Mouse (Mus musculus): ENCODE results near the gene H2afy2. TPM values are rescaled to one million over a fixed set of nuclear protein-coding genes. Genes with fewer than 3 reads are reported as not detected.

The H2afy2 gene
- not detected for total RNA-seq (2023)

GRCm38 (mm10) chr10:61783621-61784251, at the start of gene H2afy2:
Gene H2afy2, minus strand, starts transcription at chr10:61784147.

DNA sequence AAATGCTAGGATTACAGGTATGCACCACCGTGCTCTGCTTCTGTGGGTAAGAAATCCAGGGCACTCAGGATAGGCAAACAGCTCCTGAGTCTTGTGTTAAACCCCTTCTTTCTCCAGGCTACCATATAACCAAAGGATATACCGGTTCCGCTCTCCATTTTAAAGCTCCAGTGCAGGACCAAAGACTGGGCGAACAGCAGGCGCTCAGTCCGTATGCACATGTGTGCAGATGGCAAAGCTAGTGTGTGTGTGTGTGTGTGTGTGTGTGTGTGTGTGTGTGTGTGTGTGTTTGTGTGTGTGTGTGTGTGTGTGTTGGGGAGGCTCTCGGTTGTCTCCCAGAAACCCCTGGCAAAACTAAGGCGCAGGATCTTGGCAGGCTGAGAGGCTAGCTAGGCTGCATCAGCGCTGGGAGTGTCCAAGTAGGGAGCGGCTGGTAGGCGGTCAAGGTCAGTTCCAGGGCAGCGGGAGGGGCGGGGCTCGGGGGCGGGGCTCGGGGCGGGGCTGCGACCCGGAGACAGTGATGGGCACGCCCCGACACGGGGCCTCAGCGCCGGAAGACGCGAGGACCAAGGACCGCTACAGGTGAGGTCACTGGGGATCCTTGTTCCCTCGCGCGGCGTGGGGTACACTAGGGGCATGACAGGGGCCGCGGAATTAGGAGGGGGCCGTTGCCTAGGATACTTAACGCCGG, 69.0 kb downstream of the H2afy2 start, which contains the start of gene Aifm2:
Aifm2 (plus strand) TSS at position 493 of the 691 bp plus-strand sequence.

GRCm38 (mm10) chr10:61694870-61695670, 88.9 kb downstream of the H2afy2 start, which contains the start of gene Tysnd1:
Gene Tysnd1, plus strand, starts transcription at chr10:61695514.

Other genes with a start within 250 kb of the H2afy2 start
- gene Npffr1, start 188.7 kb downstream of the H2afy2 start, total RNA-seq (2023) = not detected
- gene Ppa1, start 135.6 kb downstream of the H2afy2 start, total RNA-seq (2023) = 10 to 100 TPM; 16.2 to 20.5 TPM
- gene Sar1a, start 103.8 kb downstream of the H2afy2 start, total RNA-seq (2023) = 100 to 1,000 TPM; 194 to 220 TPM
- 10 to 100 TPM; 29.3 to 30.5 TPM for gene Tysnd1, start 88.6 kb downstream of the H2afy2 start, total RNA-seq (2023)
- 1 to 10 TPM; 3.3 to 4.4 TPM for gene Aifm2, start 68.9 kb downstream of the H2afy2 start, total RNA-seq (2023)
- gene Col13a1, start 195.0 kb upstream of the H2afy2 start, total RNA-seq (2023) = not detected

Data from B cell, adult 67 days (primary cell).